Mouse (Mus musculus) adrenal gland, adult 8-10 months (tissue): ENCODE results near the gene Chd3. TPM values are rescaled to one million over a fixed set of nuclear protein-coding genes. Genes with fewer than 3 reads are reported as not detected.

Experiments used
- DNase-seq: peaks from one replicate; pipeline ENCODE4 v3.0.0; 2022
- total RNA-seq, 4 experiments: library from RNA; stranded (reverse); gene quantifications; 2 replicates each; pipeline ENCODE4 v1.2.4; 2022

The Chd3 gene
- total RNA-seq, 4 experiments from 2014 or later = 89.8 to 169 (median 115) TPM

DNA sequence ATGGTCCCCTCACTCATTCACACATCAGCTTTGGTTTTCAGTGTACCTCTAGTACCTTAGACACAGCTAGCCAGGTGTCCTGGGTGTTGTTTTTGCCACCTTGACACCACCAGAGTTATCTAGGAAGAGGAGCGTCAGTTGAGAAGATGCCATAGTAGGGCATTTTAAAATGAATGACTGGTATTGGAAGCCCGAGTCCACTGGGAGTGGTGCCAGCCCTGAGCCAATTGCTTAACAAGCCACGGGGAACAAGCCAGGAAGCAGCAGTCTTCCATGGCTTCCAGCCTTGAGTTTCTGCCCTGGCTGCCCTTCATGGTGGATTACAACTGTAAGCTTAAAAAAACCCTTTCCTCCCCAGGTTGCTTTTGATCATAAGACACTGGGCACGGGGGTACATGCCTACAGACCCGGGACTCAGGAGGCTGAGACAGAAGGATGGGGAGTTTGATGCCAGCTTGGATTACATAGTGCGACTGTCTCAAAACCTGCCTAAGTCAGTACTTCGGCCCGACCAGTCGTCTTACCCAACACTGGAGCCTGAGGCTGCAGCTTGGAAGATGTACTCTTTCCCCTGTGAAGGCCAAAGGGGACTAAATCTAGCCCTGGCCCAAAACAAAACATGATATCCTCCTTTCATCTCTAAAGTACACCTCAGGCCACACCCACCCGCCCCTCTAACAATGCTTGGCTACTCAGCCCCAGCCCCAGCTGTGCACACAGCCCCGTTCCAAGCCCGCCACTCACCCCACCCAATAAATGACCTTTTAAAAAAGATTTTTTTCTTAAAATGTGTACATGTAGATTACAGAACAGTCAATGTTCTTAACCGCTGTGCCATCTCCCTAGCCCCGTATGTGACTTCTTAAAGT lies 20.6 kb upstream of the Chd3 start:
- DNase-seq = peak; percentile 79

GRCm38 (mm10) chr11:69388680-69389079 lies 19.5 kb upstream of the Chd3 start:
- no peak for DNase-seq

DNA sequence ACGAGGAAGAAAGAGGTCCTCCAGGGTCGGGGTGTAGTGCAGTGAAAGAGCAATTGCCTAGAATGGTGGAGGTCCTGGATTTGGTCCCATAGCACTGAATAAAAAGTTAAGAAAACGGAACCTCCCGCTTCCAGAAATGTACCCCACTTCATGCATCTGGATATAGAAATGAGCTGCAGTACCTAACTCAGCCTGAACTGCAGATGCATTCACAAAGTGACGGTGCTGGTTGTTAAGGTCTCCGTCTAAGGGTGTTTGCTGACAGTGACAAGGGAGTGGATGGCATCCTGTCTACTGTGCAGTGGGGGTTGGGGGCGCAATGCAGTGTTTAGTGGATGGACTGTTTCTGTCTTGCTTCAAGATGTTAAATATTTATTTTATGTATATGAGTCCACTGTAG lies 17.6 kb upstream of the Chd3 start:
- DNase-seq = no peak

GRCm38 (mm10) chr11:69384979-69385378 lies 15.8 kb upstream of the Chd3 start:
- DNase-seq = no peak

GRCm38 (mm10) chr11:69382478-69383105 lies 13.4 kb upstream of the Chd3 start:
- DNase-seq = no peak

GRCm38 (mm10) chr11:69381356-69381755 lies 12.2 kb upstream of the Chd3 start:
- no peak for DNase-seq

GRCm38 (mm10) chr11:69379600-69379999 lies 10.4 kb upstream of the Chd3 start:
- DNase-seq = no peak

GRCm38 (mm10) chr11:69377766-69378165 lies 8.6 kb upstream of the Chd3 start:
- no peak for DNase-seq

GRCm38 (mm10) chr11:69375646-69376045 lies 6.4 kb upstream of the Chd3 start:
- no peak for DNase-seq

DNA sequence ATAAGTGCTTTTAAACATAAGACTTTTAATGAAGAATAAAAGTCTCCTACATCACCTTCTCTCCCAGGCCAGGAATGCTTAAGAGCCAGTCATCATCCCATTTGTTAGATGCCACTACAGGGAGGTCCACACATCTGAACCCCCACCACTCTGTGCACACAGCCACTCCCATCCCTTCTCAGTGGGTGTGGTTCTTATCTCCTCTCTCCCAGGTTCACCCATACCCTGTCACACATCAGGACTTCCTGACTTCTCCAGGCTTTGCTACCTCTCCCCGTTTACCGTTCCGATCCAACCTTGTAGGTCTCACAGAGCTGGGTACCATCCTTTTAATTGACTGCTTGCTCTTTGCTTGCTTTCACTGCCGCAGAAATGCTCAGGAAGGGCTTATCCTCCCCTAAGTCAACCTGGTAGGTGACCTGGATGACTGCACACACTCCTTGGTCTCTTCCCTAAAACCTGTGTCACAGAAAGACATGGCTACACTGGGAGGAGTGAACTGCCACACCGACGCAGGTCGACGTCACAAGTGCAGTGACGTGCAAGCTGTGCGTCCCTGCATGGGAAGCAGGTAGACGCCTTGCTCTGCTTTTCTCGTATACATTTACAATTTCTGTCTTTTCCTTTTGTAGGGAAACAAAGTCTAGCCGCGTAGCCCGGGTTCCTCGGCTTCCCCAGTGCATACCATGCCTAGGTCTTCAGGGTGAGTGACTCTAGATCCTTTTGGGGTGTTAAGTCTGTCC lies 4.2 kb upstream of the Chd3 start:
- DNase-seq = no peak

- no peak for DNase-seq
Measured at GRCm38 (mm10) chr11:69372780-69373170, 3.6 kb upstream of the Chd3 start.

DNA sequence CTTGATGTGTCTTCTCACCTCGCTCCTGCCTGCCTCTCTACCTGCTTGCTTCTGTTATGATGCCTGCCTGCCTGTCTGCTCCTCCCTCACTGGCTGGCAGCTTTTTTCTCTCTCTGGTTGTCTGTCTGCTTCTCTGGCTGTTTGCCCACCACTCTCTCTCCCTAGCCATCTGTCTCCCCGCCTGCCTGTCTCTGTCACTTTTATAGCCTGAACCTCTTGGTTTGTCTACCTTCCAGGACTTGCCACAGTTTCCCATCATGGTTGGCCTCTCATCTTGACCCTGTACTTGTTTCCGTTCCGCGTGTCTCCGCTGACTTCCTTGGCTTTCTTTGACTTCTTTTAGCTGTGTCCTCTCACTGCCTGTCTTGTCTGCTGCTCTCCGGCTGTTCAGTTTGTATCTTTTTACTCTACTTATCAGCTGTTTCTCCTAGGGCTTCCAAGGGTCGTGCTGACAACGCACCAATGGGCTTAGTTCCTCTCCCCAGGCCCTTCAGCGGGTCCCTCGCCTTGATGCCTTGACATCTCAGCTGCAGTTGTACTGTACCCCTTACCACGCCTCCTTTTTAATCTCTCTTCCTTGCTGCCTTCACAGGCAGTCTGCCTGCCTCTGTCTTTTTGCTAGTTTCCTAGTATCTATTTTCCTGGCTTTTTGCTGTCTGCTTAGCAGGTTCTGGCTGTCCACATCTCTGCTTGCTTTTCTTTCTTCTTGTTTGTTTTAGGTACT lies 3.0 kb upstream of the Chd3 start:
- no peak for DNase-seq

- DNase-seq = no peak
Measured at GRCm38 (mm10) chr11:69371601-69372000, 2.4 kb upstream of the Chd3 start.

DNA sequence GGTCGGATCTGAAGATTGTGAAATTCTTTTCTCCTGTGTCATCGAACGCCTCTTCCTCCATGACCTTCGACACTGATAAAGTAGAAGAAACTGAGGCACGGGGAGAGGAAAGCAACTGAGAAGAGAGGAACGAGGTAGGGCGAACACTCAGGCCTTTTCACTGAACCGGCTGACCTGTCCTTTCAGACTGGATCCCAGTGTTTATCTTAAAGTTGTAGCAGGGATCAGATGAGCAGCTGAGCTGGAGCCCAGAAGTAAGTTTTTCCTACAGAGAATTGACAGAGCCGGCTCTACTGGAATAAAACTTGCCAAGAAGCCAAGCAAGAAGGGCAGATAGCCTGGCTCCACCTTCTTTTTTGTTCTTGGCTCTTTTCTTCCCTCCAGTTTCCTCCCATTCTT lies 1.6 kb upstream of the Chd3 start:
- DNase-seq = no peak

DNA sequence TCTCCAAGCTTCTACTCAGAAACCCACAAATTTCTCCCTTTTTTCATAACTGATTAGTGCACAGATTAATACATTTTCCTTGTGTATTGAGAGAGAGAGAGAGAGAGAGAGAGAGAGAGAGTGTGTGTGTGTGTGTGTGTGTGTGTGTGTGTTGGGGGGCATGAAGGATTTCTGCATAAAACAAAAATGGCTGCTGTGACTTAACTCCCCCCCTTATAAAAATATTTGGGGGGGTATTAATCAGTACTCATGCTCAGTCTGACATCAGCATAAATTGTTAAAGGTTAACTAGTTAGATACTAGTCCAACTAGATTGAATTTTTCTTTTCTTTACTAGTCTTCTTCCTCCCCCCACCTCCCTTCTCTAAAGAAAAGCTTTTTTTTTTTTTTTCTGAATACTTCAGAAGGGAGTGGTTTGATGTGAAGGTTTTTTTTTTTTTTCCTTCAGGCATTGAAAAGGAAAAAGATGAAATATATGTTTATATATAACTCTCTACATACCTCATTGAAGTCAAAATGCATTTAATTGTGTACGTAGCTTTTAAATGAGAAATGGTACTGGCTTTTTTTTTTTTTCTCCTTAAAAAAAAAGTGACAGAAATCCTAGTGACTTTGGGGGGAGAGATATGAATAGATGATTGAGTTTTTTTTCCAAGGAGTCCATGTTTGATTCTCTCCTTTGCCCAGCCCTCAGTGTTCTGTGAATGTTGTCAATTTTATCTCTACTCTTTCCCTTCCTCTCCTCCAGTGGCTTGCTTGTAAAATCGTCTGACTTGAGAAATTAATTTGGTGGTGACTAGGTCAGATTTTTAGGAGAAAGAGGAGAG lies 997 bp upstream of the Chd3 start:
- no peak for DNase-seq

GRCm38 (mm10) chr11:69368356-69369214 lies 621 bp downstream of the Chd3 start:
- DNase-seq = no peak

- DNase-seq = no peak
Measured at GRCm38 (mm10) chr11:69367616-69368355, 1.4 kb downstream of the Chd3 start.

- DNase-seq = no peak
Measured at GRCm38 (mm10) chr11:69366855-69367615, 2.2 kb downstream of the Chd3 start.
